Mouse (Mus musculus) thymus, adult 2 months (tissue): Measurements from ENCODE around the gene Brca1.

Experiments used
- CTCF ChIP-seq: fragments of 200-500 bp; IDR thresholded peaks from 2 replicates; pipeline ENCODE4 v1.5.1; 2012; ENCODE audit warnings: mild to moderate bottlenecking, control low read depth, low read length, moderate library complexity, borderline replicate concordance; ENCODE audit not compliant: control insufficient read depth, poor library complexity, insufficient read depth; ENCODE audit errors: extremely low read depth
- POLR2A ChIP-seq: fragments of 200-500 bp; IDR thresholded peaks from 2 replicates; pipeline ENCODE4 v1.6.1; 2012; ENCODE audit warnings: mild to moderate bottlenecking, low read length, control low read depth, moderate library complexity; ENCODE audit not compliant: control insufficient read depth, poor library complexity, insufficient read depth; ENCODE audit errors: extremely low read depth

- TF ChIP-seq CTCF (no peak), POLR2A (no peak)
These were observed 34.0 kb upstream of the Brca1 start for GRCm38 (mm10) chr11:101585805-101586204.
